Mouse (Mus musculus) brain, adult 10 weeks (tissue): Measurements from ENCODE around the gene Togaram2. TPM values are rescaled to one million over a fixed set of nuclear protein-coding genes. Genes with fewer than 3 reads are reported as not detected.

Source experiments
- polyA plus RNA-seq: library from polyadenylated mRNA; stranded (reverse); fragments of 350-450 nt; fragmentation: Illumina TruSeq; extraction: RNeasy Lipid Tissue Mini Kit (QIAGEN cat#74804); gene quantifications from one replicate; pipeline ENCODE4 v1.2.3, GENCODE M21; 2015; ENCODE audit warnings: low read depth, low replicate concordance

Togaram2 gene
- polyA plus RNA-seq: 1.8 TPM

DNA sequence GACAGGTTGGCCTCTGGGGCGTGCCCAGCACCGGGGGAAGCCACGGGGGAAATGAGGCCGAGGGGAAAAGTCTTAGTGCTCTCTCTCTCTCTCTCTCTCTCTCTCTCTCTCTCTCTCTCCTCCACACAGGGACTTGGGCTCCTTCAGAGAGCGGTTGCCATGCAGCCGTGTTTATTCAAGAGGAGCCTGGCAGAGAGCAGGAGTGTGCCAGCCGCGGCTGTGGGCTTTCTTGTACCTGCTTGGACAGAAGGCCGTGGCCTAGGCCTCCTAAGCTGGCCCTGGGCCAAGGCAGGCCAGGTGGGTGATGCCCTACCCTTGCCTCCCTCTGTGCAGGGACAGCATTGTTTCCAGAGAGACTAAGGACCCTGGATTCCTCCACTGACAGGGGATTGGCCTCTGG is at the start of gene Togaram2:
TSS of gene Togaram2 (plus strand) at position 170 of the 400 bp plus-strand sequence.

DNA sequence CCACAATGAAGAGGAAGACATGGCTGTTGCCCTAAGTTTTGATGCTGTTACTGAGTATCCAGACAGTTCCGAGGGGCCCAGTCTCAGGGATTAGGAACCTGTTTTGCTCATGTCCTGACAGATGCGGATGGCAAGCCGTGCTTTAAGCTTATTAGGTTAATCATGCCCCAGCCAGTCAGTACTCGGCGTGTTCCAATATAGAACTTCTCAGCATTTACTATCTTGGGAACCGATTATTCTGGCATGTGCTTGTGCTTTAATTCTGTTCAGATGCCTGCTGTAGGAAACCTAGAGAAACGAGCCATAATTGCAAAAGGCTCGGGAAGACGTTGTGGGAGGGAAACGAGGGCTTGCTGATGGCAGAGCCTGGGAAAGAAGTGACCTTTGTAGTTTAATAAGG is 79.8 kb downstream of the Togaram2 start, which contains the start of gene Pcare:
TSS of gene Pcare (minus strand) at position 64 of the 400 bp plus-strand sequence.

DNA sequence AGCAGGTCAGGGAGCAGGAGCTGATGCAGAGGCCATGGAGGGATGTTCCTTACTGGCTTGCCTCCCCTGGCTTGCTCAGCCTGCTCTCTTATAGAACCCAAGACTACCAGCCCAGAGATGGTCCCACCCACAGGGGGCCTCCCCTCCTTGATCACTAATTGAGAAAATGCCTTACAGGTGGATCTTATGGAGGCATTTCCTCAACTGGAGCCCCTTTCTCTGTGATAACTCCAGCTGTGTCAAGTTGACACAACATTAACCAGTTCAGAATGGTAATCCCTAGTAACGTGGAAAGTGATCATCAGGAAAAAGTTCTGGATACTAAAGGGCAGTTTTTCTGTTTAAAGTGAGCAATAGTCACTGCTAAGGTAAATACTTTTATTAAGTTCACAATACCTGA is 95.1 kb downstream of the Togaram2 start, which contains the start of gene Clip4:
TSS of gene Clip4 (plus strand) at position 301 of the 400 bp plus-strand sequence.

Other genes with a start within 250 kb of the Togaram2 start
- not detected for gene Gm4707, start 213.3 kb upstream of the Togaram2 start, polyA plus RNA-seq
- gene Smchd1, start 197.9 kb upstream of the Togaram2 start, polyA plus RNA-seq: 25.1 TPM
- 0.37 TPM for gene Ndc80, start 146.4 kb upstream of the Togaram2 start, polyA plus RNA-seq
- 2.3 TPM for gene Spdya, start 121.2 kb upstream of the Togaram2 start, polyA plus RNA-seq
- 32.2 TPM for gene Wdr43, start 57.4 kb upstream of the Togaram2 start, polyA plus RNA-seq
- 0.09 TPM for gene Pcare, start 79.6 kb downstream of the Togaram2 start, polyA plus RNA-seq
- 52.4 TPM for gene Clip4, start 95.2 kb downstream of the Togaram2 start, polyA plus RNA-seq